Mouse (Mus musculus) heart, postnatal 4 days (tissue): ENCODE measurements around the gene A630095N17Rik. TPM values are rescaled to one million over a fixed set of nuclear protein-coding genes. Genes with fewer than 3 reads are reported as not detected.

ENCODE experiments used
- microRNA-seq, 2 experiments: library from miRNA; unstranded; fragments of <30 nt; microRNA quantifications; one replicate each; pipeline ENCODE4 v1.2.0; 2021 to 2022
- total RNA-seq, 2 experiments: library from RNA; stranded (reverse); gene quantifications; 2 replicates each; pipeline ENCODE4 v1.2.3; 2021

The A630095N17Rik gene
- total RNA-seq, 2 experiments from 2014 or later = not detected

Small RNA genes within 50 kb of the gene (microRNA-seq; reads per million reads assigned to microRNA genes)
- 0 reads per million in 2 experiments for gene Gm27943

Other genes with a start within 250 kb of the A630095N17Rik start
- 1 to 10 TPM; 2.3 to 3.1 TPM for gene Nhej1, start 106.9 kb downstream of the A630095N17Rik start, total RNA-seq
- 1 to 10 TPM; 1.2 to 1.3 TPM for gene Slc23a3, start 98.2 kb downstream of the A630095N17Rik start, total RNA-seq
- gene Cnppd1, start 89.4 kb downstream of the A630095N17Rik start, total RNA-seq = 10 to 100 TPM; 27.9 to 35.0 TPM
- gene Retreg2, start 89.3 kb downstream of the A630095N17Rik start, total RNA-seq = 10 to 100 TPM; 34.1 to 37.5 TPM
- gene Zfand2b, start 63.5 kb downstream of the A630095N17Rik start, total RNA-seq = 10 to 100 TPM; 17.3 to 20.6 TPM
- 10 to 100 TPM; 20.0 to 24.1 TPM for gene Abcb6, start 51.7 kb downstream of the A630095N17Rik start, total RNA-seq
- gene Ankzf1, start 40.0 kb downstream of the A630095N17Rik start, total RNA-seq = 10 to 100 TPM; 10.0 to 12.0 TPM
- gene Atg9a, start 39.9 kb downstream of the A630095N17Rik start, total RNA-seq = 10 to 100 TPM; 39.7 to 40.7 TPM
- gene Glb1l, start 21.3 kb downstream of the A630095N17Rik start, total RNA-seq = 10 to 100 TPM; 10.7 to 12.7 TPM
- 10 to 100 TPM; 65.6 to 67.0 TPM for gene Stk16, start 21.3 kb downstream of the A630095N17Rik start, total RNA-seq
- 100 to 1,000 TPM; 371 to 462 TPM for gene Tuba4a, start 12.2 kb downstream of the A630095N17Rik start, total RNA-seq
- gene Dnajb2, start 4.3 kb upstream of the A630095N17Rik start, total RNA-seq = 10 to 100 TPM; 46.4 to 49.2 TPM
- under 1 TPM; 0.41 to 0.43 TPM for gene Ptprn, start 32.4 kb upstream of the A630095N17Rik start, total RNA-seq
- gene Resp18, start 46.3 kb upstream of the A630095N17Rik start, total RNA-seq = not detected
- 10 to 100 TPM; 89.5 to 89.8 TPM for gene Dnpep, start 85.9 kb upstream of the A630095N17Rik start, total RNA-seq
- 100 to 1,000 TPM; 742 to 747 TPM for gene Des, start 128.2 kb upstream of the A630095N17Rik start, total RNA-seq
- gene Speg, start 143.2 kb upstream of the A630095N17Rik start, total RNA-seq = 100 to 1,000 TPM; 121 to 123 TPM
- 10 to 100 TPM; 41.1 to 41.4 TPM for gene Gmppa, start 203.8 kb upstream of the A630095N17Rik start, total RNA-seq
- gene Asic4, start 218.3 kb upstream of the A630095N17Rik start, total RNA-seq = not detected
- 10 to 100 TPM; 38.0 to 38.7 TPM for gene Chpf, start 247.2 kb upstream of the A630095N17Rik start, total RNA-seq
- 1 to 10 TPM in 1 of 2 experiments, under 1 TPM in 1; 0.55 to 1.1 TPM for gene Tmem198, start 247.4 kb upstream of the A630095N17Rik start, total RNA-seq